Mouse (Mus musculus): ENCODE measurements around the gene Zfp629. TPM values are rescaled to one million over a fixed set of nuclear protein-coding genes. Genes with fewer than 3 reads are reported as not detected.

Gene Zfp629
- total and polyA plus RNA-seq, 3 experiments: 10.8 to 12.6 TPM; not detected in 1

GRCm38 (mm10) chr7:127614091-127614490 lies 1.5 kb downstream of the Zfp629 start:
- Histone ChIP-seq H3K36me3 (ENCODE audit: control insufficient read depth in 1 of 2, insufficient read depth in 2 of 2, low read length in 2 of 2) (peaks cover 0 to 8% of the 10 kb centered on the region in 2 experiments; a peak in 2 of 4 replicates), H3K27me3 (ENCODE audit: control insufficient read depth in 1 of 2, insufficient read depth in 2 of 2, low read length in 2 of 2) (no peaks in the 10 kb centered on the region), H3K79me2 (ENCODE audit: control insufficient read depth, insufficient read depth, low read length, poor library complexity) (peaks cover 23% of the 10 kb centered on the region), H3K9ac (ENCODE audit: control insufficient read depth, low read depth, low read length, poor library complexity, severe bottlenecking) (peak overlapping the region; percentile 99), H3K4me1 (ENCODE audit: control insufficient read depth in 1 of 2, insufficient read depth in 2 of 2, low read length in 2 of 2) (peaks cover 0 to 16% of the 10 kb centered on the region in 2 experiments; a peak in 3 of 4 replicates), H3K9me3 (replicated peaks; ENCODE audit: insufficient read depth, low read length) (no peaks in the 10 kb centered on the region), H3K27ac (ENCODE audit: control insufficient read depth, low read depth, low read length) (peak overlapping the region; percentile 11), H3K4me3 (ENCODE audit: control insufficient read depth in 1 of 2, insufficient read depth in 1 of 2, low read depth in 2 of 2, low read length in 2 of 2) (peak overlapping the region; percentile 97 to 99)
- TF ChIP-seq JUND (IDR thresholded peaks at IDR 0.05; ENCODE audit: low read depth, low read length) (no peak), BHLHE40 (IDR thresholded peaks at IDR 0.05; ENCODE audit: borderline replicate concordance, low read depth, low read length) (no peak), POLR2AphosphoS5 (IDR thresholded peaks at IDR 0.05; ENCODE audit: borderline replicate concordance, low read depth, low read length) (no peak), EP300 (IDR thresholded peaks at IDR 0.05; ENCODE audit: low read depth in 1 of 2, low read length in 2 of 2) (no peak), ZNF384 (IDR thresholded peaks at IDR 0.05; ENCODE audit: low read depth, low read length) (no peak), SMC3 (IDR thresholded peaks at IDR 0.05; ENCODE audit: low read depth, low read length) (no peak), E2F4 (IDR thresholded peaks at IDR 0.05; ENCODE audit: borderline replicate concordance, low read depth, low read length) (no peak), MYC (IDR thresholded peaks at IDR 0.05; ENCODE audit: low read depth, low read length) (no peak), MEF2A (IDR thresholded peaks at IDR 0.05; ENCODE audit: extremely low read depth, insufficient replicate concordance, low read depth, low read length, poor library complexity, severe bottlenecking) (no peak), USF1 (IDR thresholded peaks at IDR 0.05; ENCODE audit: low read depth, low read length) (no peak), MXI1 (IDR thresholded peaks at IDR 0.05; ENCODE audit: low read depth, low read length) (no peak), MAZ (IDR thresholded peaks at IDR 0.05; ENCODE audit: low read depth, low read length) (no peak), CHD2 (IDR thresholded peaks at IDR 0.05; ENCODE audit: low read length) (no peak), RAD21 (IDR thresholded peaks at IDR 0.05; ENCODE audit: low read depth, low read length) (no peak), TBP (IDR thresholded peaks at IDR 0.05; ENCODE audit: low read depth, low read length) (no peak), RCOR1 (IDR thresholded peaks at IDR 0.05; ENCODE audit: low read depth, low read length) (no peak), MAX (IDR thresholded peaks at IDR 0.05; ENCODE audit: low read length) (no peak), SIN3A (IDR thresholded peaks at IDR 0.05; ENCODE audit: low read length) (no peak), POLR2AphosphoS2 (IDR thresholded peaks at IDR 0.05; ENCODE audit: low read length) (no peak)
- DNase-seq (ENCODE audit: low read depth, low spot score): no peak

- no peak for TF ChIP-seq CHD2 (IDR thresholded peaks at IDR 0.05; ENCODE audit: low read length)
- DNase-seq (ENCODE audit: low read depth, low spot score): no peak
- Histone ChIP-seq H3K4me3 (ENCODE audit: control insufficient read depth in 1 of 2, insufficient read depth in 1 of 2, low read depth in 2 of 2, low read length in 2 of 2) (no peak overlapping the region), H3K79me2 (ENCODE audit: control insufficient read depth, insufficient read depth, low read length, poor library complexity) (peaks cover 23% of the 10 kb centered on the region), H3K9ac (ENCODE audit: control insufficient read depth, low read depth, low read length, poor library complexity, severe bottlenecking) (no peak overlapping the region), H3K27ac (ENCODE audit: control insufficient read depth, low read depth, low read length) (no peak overlapping the region), H3K9me3 (replicated peaks; ENCODE audit: insufficient read depth, low read length) (no peaks in the 10 kb centered on the region), H3K36me3 (ENCODE audit: control insufficient read depth in 1 of 2, insufficient read depth in 2 of 2, low read length in 2 of 2) (peaks cover 0 to 8% of the 10 kb centered on the region in 2 experiments; a peak in 2 of 4 replicates), H3K4me1 (ENCODE audit: control insufficient read depth in 1 of 2, insufficient read depth in 2 of 2, low read length in 2 of 2) (peaks cover 0 to 16% of the 10 kb centered on the region in 2 experiments; a peak in 3 of 4 replicates), H3K27me3 (ENCODE audit: control insufficient read depth in 1 of 2, insufficient read depth in 2 of 2, low read length in 2 of 2) (no peaks in the 10 kb centered on the region)
These were observed 2.1 kb downstream of the Zfp629 start for GRCm38 (mm10) chr7:127613501-127613900.
